Mouse (Mus musculus): Measurements from ENCODE around the gene Prickle1. TPM values are rescaled to one million over a fixed set of nuclear protein-coding genes. Genes with fewer than 3 reads are reported as not detected.

The Prickle1 gene
- polyA plus RNA-seq, 1 experiment from 2014 or later = 24.6 TPM

- WGBS = 3% methylated on average over 10 of the region's 10 CpGs
- Histone ChIP-seq H3K27me3 (peaks cover 29% of the 10 kb centered on the region), H3K27ac (no peak overlapping the region), H3K36me3 (peaks cover 4% of the 10 kb centered on the region; the same call in 1 of the 2 replicates), H3K4me2 (replicated peaks) (0 out of 2 replicates have a peak overlapping the region, but pooled peaks have one; percentile 19), H3K4me1 (peaks cover 35% of the 10 kb centered on the region), H3K9ac (0 out of 2 replicates have a peak overlapping the region, but pooled peaks have one; percentile 14), H3K9me3 (replicated peaks) (no peaks in the 10 kb centered on the region), H3K4me3 (no peak overlapping the region)
- no peak for ATAC-seq (ENCODE audit: low FRiP score)
These were observed 81.8 kb downstream of the Prickle1 start for GRCm38 (mm10) chr15:93513939-93514341.

DNA sequence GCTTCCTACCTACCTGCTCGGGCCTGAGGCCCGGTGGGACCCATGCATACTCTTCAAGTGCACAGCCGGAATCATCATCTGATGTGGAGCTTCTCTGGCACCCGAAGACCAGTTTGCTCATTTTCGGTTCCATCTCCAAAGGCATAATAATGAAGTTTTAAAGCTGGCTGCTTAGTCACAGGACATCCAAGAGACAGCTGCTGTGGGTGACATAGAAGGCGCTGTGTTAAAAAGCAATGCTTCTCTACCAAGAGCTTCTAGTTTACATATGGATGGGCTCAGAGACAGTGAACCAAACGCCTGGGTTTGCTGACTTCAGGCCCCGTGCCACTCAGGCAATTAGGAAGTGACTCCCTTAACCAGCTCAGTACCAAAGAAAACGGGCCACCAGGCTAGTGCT lies 83.3 kb downstream of the Prickle1 start:
- H3K27me3 ChIP-seq = peaks cover 19% of the 10 kb centered on the region
- H3K4me3 ChIP-seq = no peak overlapping the region
- no peaks in the 10 kb centered on the region for H3K9me3 ChIP-seq (replicated peaks)
- WGBS = 31% methylated on average over 9 of the region's 9 CpGs
- H3K36me3 ChIP-seq = peaks cover 18% of the 10 kb centered on the region
- no peak overlapping the region for H3K9ac ChIP-seq
- peaks cover 24% of the 10 kb centered on the region for H3K4me1 ChIP-seq
- H3K27ac ChIP-seq = no peak overlapping the region
- ATAC-seq (ENCODE audit: low FRiP score) = no peak
- no peak overlapping the region for H3K4me2 ChIP-seq (replicated peaks)

- peak overlapping the region; percentile 40 for H3K27ac ChIP-seq
- 30% methylated on average over 12 of the region's 12 CpGs for WGBS
- H3K9me3 ChIP-seq (replicated peaks) = no peaks in the 10 kb centered on the region
- peaks cover 24% of the 10 kb centered on the region for H3K4me1 ChIP-seq
- H3K27me3 ChIP-seq = peaks cover 10% of the 10 kb centered on the region
- H3K36me3 ChIP-seq = peaks cover 26% of the 10 kb centered on the region
- H3K9ac ChIP-seq = 0 out of 2 replicates have a peak overlapping the region, but pooled peaks have one; percentile 23
- peak; percentile 52; the same call in 1 of the 2 replicates for ATAC-seq (ENCODE audit: low FRiP score)
- H3K4me3 ChIP-seq = no peak overlapping the region
- no peak overlapping the region for H3K4me2 ChIP-seq (replicated peaks)
These were observed 84.9 kb downstream of the Prickle1 start for GRCm38 (mm10) chr15:93510690-93511336.

DNA sequence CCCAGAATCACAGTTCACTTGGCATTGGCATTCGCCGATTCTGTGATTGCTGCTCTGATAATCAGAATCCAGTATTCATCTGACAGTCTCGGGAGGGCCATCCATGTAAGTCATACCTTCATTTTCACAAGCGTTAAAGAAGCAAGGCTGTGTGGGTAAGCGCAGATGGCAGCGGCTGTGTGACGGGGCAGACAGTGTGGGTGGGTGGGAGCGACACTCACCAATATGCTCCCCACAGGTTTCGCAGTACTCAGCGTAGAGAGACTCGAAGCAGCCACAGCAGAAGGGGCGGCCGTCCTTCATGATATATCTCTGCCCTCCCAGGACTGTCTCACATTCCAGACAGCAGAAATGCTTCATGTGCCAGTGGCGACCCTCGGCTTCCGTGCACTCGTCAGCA lies 90.9 kb downstream of the Prickle1 start:
- Histone ChIP-seq H3K9ac (no peak overlapping the region), H3K4me1 (no peaks in the 10 kb centered on the region; the same call in 1 of the 2 replicates), H3K4me2 (replicated peaks) (no peak overlapping the region), H3K4me3 (no peak overlapping the region), H3K27me3 (no peaks in the 10 kb centered on the region), H3K9me3 (replicated peaks) (no peaks in the 10 kb centered on the region), H3K36me3 (peaks cover 70% of the 10 kb centered on the region), H3K27ac (no peak overlapping the region)
- 91% methylated on average over 17 of the region's 17 CpGs for WGBS
- no peak for ATAC-seq (ENCODE audit: low FRiP score)

GRCm38 (mm10) chr15:93503201-93503745 lies 92.4 kb downstream of the Prickle1 start:
- H3K9me3 ChIP-seq (replicated peaks) = no peaks in the 10 kb centered on the region
- H3K9ac ChIP-seq = no peak overlapping the region
- H3K27ac ChIP-seq = no peak overlapping the region
- H3K36me3 ChIP-seq = peaks cover 68% of the 10 kb centered on the region
- H3K4me2 ChIP-seq (replicated peaks) = no peak overlapping the region
- H3K4me1 ChIP-seq = no peaks in the 10 kb centered on the region; the same call in 1 of the 2 replicates
- WGBS = 95% methylated on average over 35 of the region's 35 CpGs
- ATAC-seq (ENCODE audit: low FRiP score) = no peak
- H3K4me3 ChIP-seq = no peak overlapping the region
- no peaks in the 10 kb centered on the region for H3K27me3 ChIP-seq

GRCm38 (mm10) chr15:93502703-93503102 lies 93.0 kb downstream of the Prickle1 start:
- ATAC-seq (ENCODE audit: low FRiP score) = no peak
- 93% methylated on average over 9 of the region's 9 CpGs for WGBS

DNA sequence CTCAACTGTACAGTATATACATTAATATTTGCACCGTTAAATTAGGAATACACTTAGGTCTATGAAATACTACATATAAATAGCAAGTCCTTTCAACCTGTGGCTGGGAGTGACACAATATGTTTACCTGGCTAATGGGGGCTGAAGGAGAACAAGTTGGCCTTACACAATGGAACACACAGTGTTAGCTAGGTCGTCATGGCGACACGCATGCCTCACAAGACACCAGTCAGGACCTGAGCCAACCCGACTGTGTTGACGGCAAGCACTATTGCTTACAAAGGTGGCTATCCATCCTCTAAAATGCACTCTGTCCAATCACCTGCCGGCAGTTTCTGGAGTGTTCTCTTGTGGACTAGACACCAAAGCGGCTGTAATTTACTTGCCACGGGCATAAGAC lies 95.8 kb downstream of the Prickle1 start:
- ATAC-seq (ENCODE audit: low FRiP score) = no peak
- WGBS = 79% methylated on average over 9 of the region's 9 CpGs
- H3K9ac ChIP-seq = no peak overlapping the region
- H3K4me1 ChIP-seq = no peaks in the 10 kb centered on the region; the same call in 1 of the 2 replicates
- H3K4me2 ChIP-seq (replicated peaks) = no peak overlapping the region
- no peak overlapping the region for H3K4me3 ChIP-seq
- no peaks in the 10 kb centered on the region for H3K9me3 ChIP-seq (replicated peaks)
- no peak overlapping the region for H3K27ac ChIP-seq
- H3K36me3 ChIP-seq = peaks cover 51% of the 10 kb centered on the region
- no peaks in the 10 kb centered on the region for H3K27me3 ChIP-seq

More at GRCm38 (mm10) chr15:93502703-93503102, 93.0 kb downstream of the Prickle1 start:
- Histone ChIP-seq H3K36me3 (peaks cover 63% of the 10 kb centered on the region), H3K4me1 (no peaks in the 10 kb centered on the region; the same call in 1 of the 2 replicates), H3K9ac (no peak overlapping the region), H3K27ac (no peak overlapping the region), H3K9me3 (replicated peaks) (no peaks in the 10 kb centered on the region), H3K27me3 (no peaks in the 10 kb centered on the region), H3K4me2 (replicated peaks) (no peak overlapping the region), H3K4me3 (no peak overlapping the region)

GRCm38 (mm10) chr15:93494700-93495099 lies 101.0 kb downstream of the Prickle1 start:
- ATAC-seq (ENCODE audit: low FRiP score) = no peak
- no peak overlapping the region for H3K27ac ChIP-seq
- H3K9ac ChIP-seq = no peak overlapping the region
- no peaks in the 10 kb centered on the region for H3K9me3 ChIP-seq (replicated peaks)
- no peak overlapping the region for H3K4me2 ChIP-seq (replicated peaks)
- no peaks in the 10 kb centered on the region for H3K4me1 ChIP-seq
- WGBS = 92% methylated on average over 7 of the region's 7 CpGs
- H3K27me3 ChIP-seq = no peaks in the 10 kb centered on the region
- H3K4me3 ChIP-seq = no peak overlapping the region
- H3K36me3 ChIP-seq = peaks cover 7% of the 10 kb centered on the region; the same call in 1 of the 2 replicates

DNA sequence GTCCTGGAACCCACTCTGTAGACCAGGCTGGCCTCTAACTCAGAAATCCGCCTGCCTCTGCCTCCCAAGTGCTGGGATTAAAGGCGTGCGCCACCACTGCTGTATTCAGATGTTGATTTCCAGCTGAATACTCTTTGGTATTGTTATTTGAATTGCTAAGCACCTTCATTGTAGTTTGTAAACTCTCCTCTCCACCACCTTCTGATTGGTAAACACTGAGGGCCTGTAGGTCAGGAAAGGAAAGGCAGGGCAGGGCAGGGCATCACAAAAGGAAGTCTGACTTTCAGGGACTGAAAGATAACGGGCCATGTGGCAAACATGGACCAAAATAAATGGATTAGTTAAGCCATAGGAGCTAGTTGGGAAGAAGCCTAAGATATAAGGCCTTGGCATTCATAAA lies 106.1 kb downstream of the Prickle1 start:
- WGBS = 82% methylated on average over 4 of the region's 4 CpGs
- no peak overlapping the region for H3K9ac ChIP-seq
- no peaks in the 10 kb centered on the region for H3K9me3 ChIP-seq (replicated peaks)
- H3K4me2 ChIP-seq (replicated peaks) = no peak overlapping the region
- no peaks in the 10 kb centered on the region; the same call in 1 of the 2 replicates for H3K36me3 ChIP-seq
- no peak overlapping the region for H3K4me3 ChIP-seq
- H3K4me1 ChIP-seq = no peaks in the 10 kb centered on the region
- no peak for ATAC-seq (ENCODE audit: low FRiP score)
- no peak overlapping the region for H3K27ac ChIP-seq
- no peaks in the 10 kb centered on the region for H3K27me3 ChIP-seq

- H3K4me3 ChIP-seq = no peak overlapping the region
- no peak overlapping the region for H3K4me2 ChIP-seq (replicated peaks)
- WGBS = 87% methylated on average over 7 of the region's 7 CpGs
- ATAC-seq (ENCODE audit: low FRiP score) = no peak
- no peaks in the 10 kb centered on the region for H3K27me3 ChIP-seq
- no peaks in the 10 kb centered on the region for H3K9me3 ChIP-seq (replicated peaks)
- H3K9ac ChIP-seq = no peak overlapping the region
- no peak overlapping the region for H3K27ac ChIP-seq
- H3K4me1 ChIP-seq = no peaks in the 10 kb centered on the region
- no peaks in the 10 kb centered on the region; the same call in 1 of the 2 replicates for H3K36me3 ChIP-seq
These were observed 109.6 kb downstream of the Prickle1 start for GRCm38 (mm10) chr15:93486066-93486465.

- H3K27me3 ChIP-seq = no peaks in the 10 kb centered on the region
- H3K9ac ChIP-seq = no peak overlapping the region; the same call in 1 of the 2 replicates
- H3K4me2 ChIP-seq (replicated peaks) = no peak overlapping the region
- H3K27ac ChIP-seq = no peak overlapping the region
- WGBS = 93% methylated on average over 3 of the region's 3 CpGs
- no peaks in the 10 kb centered on the region for H3K4me1 ChIP-seq
- no peaks in the 10 kb centered on the region; the same call in 1 of the 2 replicates for H3K36me3 ChIP-seq
- no peak for ATAC-seq (ENCODE audit: low FRiP score)
- H3K4me3 ChIP-seq = no peak overlapping the region
- no peaks in the 10 kb centered on the region for H3K9me3 ChIP-seq (replicated peaks)
These were observed 110.4 kb downstream of the Prickle1 start for GRCm38 (mm10) chr15:93485252-93485651.

GRCm38 (mm10) chr15:93484261-93484710 lies 111.4 kb downstream of the Prickle1 start:
- Histone ChIP-seq H3K4me3 (no peak overlapping the region), H3K4me2 (replicated peaks) (no peak overlapping the region), H3K9me3 (replicated peaks) (no peaks in the 10 kb centered on the region), H3K4me1 (no peaks in the 10 kb centered on the region), H3K36me3 (no peaks in the 10 kb centered on the region; the same call in 1 of the 2 replicates), H3K27me3 (no peaks in the 10 kb centered on the region), H3K27ac (no peak overlapping the region), H3K9ac (no peak overlapping the region)
- WGBS = 82% methylated on average over 7 of the region's 7 CpGs
- ATAC-seq (ENCODE audit: low FRiP score) = no peak

Data from hindbrain, embryonic 12.5 days (tissue).